Mouse (Mus musculus): ENCODE measurements around the gene Nmb. TPM values are rescaled to one million over a fixed set of nuclear protein-coding genes. Genes with fewer than 3 reads are reported as not detected.

Gene Nmb
- total and polyA plus RNA-seq, 3 experiments: 0.93 to 1.5 (median 1.4) TPM

- Histone ChIP-seq H3K27me3 (ENCODE audit: insufficient read depth, low read length) (no peaks in the 10 kb centered on the region), H3K4me1 (ENCODE audit: insufficient read depth, low read depth, low read length) (peaks cover 64% of the 10 kb centered on the region), H3K9me3 (replicated peaks) (no peaks in the 10 kb centered on the region), H3K4me3 (ENCODE audit: low read depth, low read length) (peak within 1 kb of the TSS; percentile 82), H3K36me3 (replicated peaks) (peaks cover 80% of the 10 kb centered on the region)
- TF ChIP-seq TAL1 (conservative IDR thresholded peaks at IDR 0.05; ENCODE audit: low read depth, low read length): no peak
- TF ChIP-seq GATA2 (IDR thresholded peaks at IDR 0.05; ENCODE audit: borderline replicate concordance, low read depth, low read length): no peak
- TF ChIP-seq GATA1 (IDR thresholded peaks at IDR 0.05; ENCODE audit: borderline replicate concordance, low read length): no peak
- no peak for TF ChIP-seq CTCF (IDR thresholded peaks at IDR 0.05; ENCODE audit: low read depth, low read length)
- TF ChIP-seq POLR2AphosphoS5 (IDR thresholded peaks at IDR 0.05; ENCODE audit: insufficient replicate concordance, low read depth, low read length): no peak
- ATAC-seq (ENCODE audit: extremely low read depth, insufficient number of reproducible peaks, low FRiP score, poor library complexity, severe bottlenecking): peak; percentile 80
- DNase-seq (ENCODE audit: low spot score): peak; percentile 92
Observed at GRCm38 (mm10) chr7:80900944-80901501, 3.9 kb downstream of the Nmb start, which contains the start of gene Wdr73. Wdr73 (minus strand) TSS chr7:80901269.

- H3K4me3 ChIP-seq (ENCODE audit: low read depth, low read length): no peak overlapping the region; the same call in 1 of the 2 replicates
- H3K27me3 ChIP-seq (ENCODE audit: insufficient read depth, low read length): no peaks in the 10 kb centered on the region; the same call in 1 of the 2 replicates
- no peaks in the 10 kb centered on the region for H3K9me3 ChIP-seq (replicated peaks)
- peaks cover 80% of the 10 kb centered on the region for H3K36me3 ChIP-seq (replicated peaks)
- no peak for DNase-seq (ENCODE audit: low spot score)
- TF ChIP-seq TAL1 (conservative IDR thresholded peaks at IDR 0.05; ENCODE audit: low read depth, low read length) (no peak), CTCF (IDR thresholded peaks at IDR 0.05; ENCODE audit: low read depth, low read length) (no peak), GATA2 (IDR thresholded peaks at IDR 0.05; ENCODE audit: borderline replicate concordance, low read depth, low read length) (no peak), GATA1 (IDR thresholded peaks at IDR 0.05; ENCODE audit: borderline replicate concordance, low read length) (no peak), POLR2AphosphoS5 (IDR thresholded peaks at IDR 0.05; ENCODE audit: insufficient replicate concordance, low read depth, low read length) (no peak)
- ATAC-seq (ENCODE audit: extremely low read depth, insufficient number of reproducible peaks, low FRiP score, poor library complexity, severe bottlenecking): no peak
- peaks cover 51% of the 10 kb centered on the region for H3K4me1 ChIP-seq (ENCODE audit: insufficient read depth, low read depth, low read length)
Observed at GRCm38 (mm10) chr7:80897721-80898120, 7.2 kb downstream of the Nmb start.

GRCm38 (mm10) chr7:80897134-80897533, 7.7 kb downstream of the Nmb start:
- no peaks in the 10 kb centered on the region for H3K9me3 ChIP-seq (replicated peaks)
- H3K27me3 ChIP-seq (ENCODE audit: insufficient read depth, low read length): no peaks in the 10 kb centered on the region; the same call in 1 of the 2 replicates
- DNase-seq (ENCODE audit: low spot score) (no peak), ATAC-seq (ENCODE audit: extremely low read depth, insufficient number of reproducible peaks, low FRiP score, poor library complexity, severe bottlenecking) (no peak)
- H3K4me1 ChIP-seq (ENCODE audit: insufficient read depth, low read depth, low read length): peaks cover 51% of the 10 kb centered on the region
- peaks cover 80% of the 10 kb centered on the region for H3K36me3 ChIP-seq (replicated peaks)
- no peak overlapping the region; the same call in 1 of the 2 replicates for H3K4me3 ChIP-seq (ENCODE audit: low read depth, low read length)
- TF ChIP-seq GATA2 (IDR thresholded peaks at IDR 0.05; ENCODE audit: borderline replicate concordance, low read depth, low read length) (no peak), CTCF (IDR thresholded peaks at IDR 0.05; ENCODE audit: low read depth, low read length) (no peak), GATA1 (IDR thresholded peaks at IDR 0.05; ENCODE audit: borderline replicate concordance, low read length) (no peak), POLR2AphosphoS5 (IDR thresholded peaks at IDR 0.05; ENCODE audit: insufficient replicate concordance, low read depth, low read length) (no peak), TAL1 (conservative IDR thresholded peaks at IDR 0.05; ENCODE audit: low read depth, low read length) (no peak)

GRCm38 (mm10) chr7:80894815-80895519, 9.9 kb downstream of the Nmb start:
- no peaks in the 10 kb centered on the region for H3K9me3 ChIP-seq (replicated peaks)
- ATAC-seq (ENCODE audit: extremely low read depth, insufficient number of reproducible peaks, low FRiP score, poor library complexity, severe bottlenecking): no peak
- peaks cover 55% of the 10 kb centered on the region for H3K4me1 ChIP-seq (ENCODE audit: insufficient read depth, low read depth, low read length)
- H3K36me3 ChIP-seq (replicated peaks): peaks cover 94% of the 10 kb centered on the region
- H3K27me3 ChIP-seq (ENCODE audit: insufficient read depth, low read length): no peaks in the 10 kb centered on the region; the same call in 1 of the 2 replicates
- TF ChIP-seq TAL1 (conservative IDR thresholded peaks at IDR 0.05; ENCODE audit: low read depth, low read length) (no peak), GATA2 (IDR thresholded peaks at IDR 0.05; ENCODE audit: borderline replicate concordance, low read depth, low read length) (no peak), CTCF (IDR thresholded peaks at IDR 0.05; ENCODE audit: low read depth, low read length) (no peak), GATA1 (IDR thresholded peaks at IDR 0.05; ENCODE audit: borderline replicate concordance, low read length) (no peak), POLR2AphosphoS5 (IDR thresholded peaks at IDR 0.05; ENCODE audit: insufficient replicate concordance, low read depth, low read length) (no peak)
- no peak overlapping the region for H3K4me3 ChIP-seq (ENCODE audit: low read depth, low read length)
- DNase-seq (ENCODE audit: low spot score): no peak

DNA sequence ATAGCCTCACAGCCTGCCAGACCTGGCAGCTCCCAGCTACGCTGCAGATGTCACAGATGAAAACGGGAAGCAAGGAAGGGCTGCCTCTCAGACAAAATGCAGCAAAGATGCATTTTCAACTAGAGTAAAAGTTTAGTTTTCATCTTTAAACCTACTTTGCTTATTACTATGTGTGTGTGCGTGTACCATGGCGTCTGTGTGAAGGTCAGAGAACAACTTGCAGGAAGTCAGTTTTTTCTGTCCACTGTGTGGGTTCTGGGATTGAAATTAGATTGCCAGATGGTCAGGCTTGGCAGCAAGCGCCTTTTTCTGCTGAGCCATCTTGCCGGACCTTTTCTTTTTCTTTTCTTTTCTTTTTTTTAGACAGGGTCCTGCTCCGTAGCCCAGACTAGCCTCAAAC, 10.7 kb downstream of the Nmb start:
- TF ChIP-seq GATA2 (IDR thresholded peaks at IDR 0.05; ENCODE audit: borderline replicate concordance, low read depth, low read length) (no peak), TAL1 (conservative IDR thresholded peaks at IDR 0.05; ENCODE audit: low read depth, low read length) (no peak), POLR2AphosphoS5 (IDR thresholded peaks at IDR 0.05; ENCODE audit: insufficient replicate concordance, low read depth, low read length) (no peak), CTCF (IDR thresholded peaks at IDR 0.05; ENCODE audit: low read depth, low read length) (no peak), GATA1 (IDR thresholded peaks at IDR 0.05; ENCODE audit: borderline replicate concordance, low read length) (no peak)
- Histone ChIP-seq H3K36me3 (replicated peaks) (peaks cover 95% of the 10 kb centered on the region), H3K4me1 (ENCODE audit: insufficient read depth, low read depth, low read length) (peaks cover 57% of the 10 kb centered on the region)

DNA sequence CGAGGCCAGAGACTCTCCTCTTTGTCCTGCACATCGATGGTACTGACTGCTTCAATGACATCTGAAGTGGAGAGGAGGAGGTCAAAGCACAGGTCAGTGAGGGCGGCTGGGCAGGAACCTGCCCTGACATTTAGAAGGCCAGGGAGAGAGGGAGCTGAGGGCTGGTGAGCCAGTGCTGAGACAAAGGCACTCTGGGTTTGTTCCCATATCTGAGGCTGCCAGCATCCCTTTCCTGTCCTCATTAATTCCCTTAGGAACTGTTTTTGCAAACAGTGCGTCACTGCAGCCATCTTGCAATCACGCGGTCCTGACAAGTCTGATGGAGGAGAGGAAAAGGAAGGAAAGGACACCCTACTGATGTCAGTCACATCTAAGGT, 11.1 kb downstream of the Nmb start:
- TF ChIP-seq GATA1 (IDR thresholded peaks at IDR 0.05; ENCODE audit: borderline replicate concordance, low read length) (no peak), POLR2AphosphoS5 (IDR thresholded peaks at IDR 0.05; ENCODE audit: insufficient replicate concordance, low read depth, low read length) (no peak), TAL1 (conservative IDR thresholded peaks at IDR 0.05; ENCODE audit: low read depth, low read length) (no peak), CTCF (IDR thresholded peaks at IDR 0.05; ENCODE audit: low read depth, low read length) (no peak), GATA2 (IDR thresholded peaks at IDR 0.05; ENCODE audit: borderline replicate concordance, low read depth, low read length) (no peak)
- DNase-seq (ENCODE audit: low spot score): no peak

More for the DNA sequence above, 10.7 kb downstream of the Nmb start:
- H3K4me3 ChIP-seq (ENCODE audit: low read depth, low read length): no peak overlapping the region
- no peaks in the 10 kb centered on the region; the same call in 1 of the 2 replicates for H3K27me3 ChIP-seq (ENCODE audit: insufficient read depth, low read length)
- H3K9me3 ChIP-seq (replicated peaks): no peaks in the 10 kb centered on the region
- DNase-seq (ENCODE audit: low spot score) (no peak), ATAC-seq (ENCODE audit: extremely low read depth, insufficient number of reproducible peaks, low FRiP score, poor library complexity, severe bottlenecking) (no peak)

More for the DNA sequence above, 11.1 kb downstream of the Nmb start:
- H3K4me3 ChIP-seq (ENCODE audit: low read depth, low read length): no peak overlapping the region
- peaks cover 59% of the 10 kb centered on the region for H3K4me1 ChIP-seq (ENCODE audit: insufficient read depth, low read depth, low read length)
- no peak for ATAC-seq (ENCODE audit: extremely low read depth, insufficient number of reproducible peaks, low FRiP score, poor library complexity, severe bottlenecking)
- peaks cover 96% of the 10 kb centered on the region for H3K36me3 ChIP-seq (replicated peaks)
- H3K27me3 ChIP-seq (ENCODE audit: insufficient read depth, low read length): no peaks in the 10 kb centered on the region; the same call in 1 of the 2 replicates
- H3K9me3 ChIP-seq (replicated peaks): no peaks in the 10 kb centered on the region

All from G1E (cell line).